Mouse (Mus musculus): ENCODE results near the gene Plekha6.

Plekha6 gene

DNA sequence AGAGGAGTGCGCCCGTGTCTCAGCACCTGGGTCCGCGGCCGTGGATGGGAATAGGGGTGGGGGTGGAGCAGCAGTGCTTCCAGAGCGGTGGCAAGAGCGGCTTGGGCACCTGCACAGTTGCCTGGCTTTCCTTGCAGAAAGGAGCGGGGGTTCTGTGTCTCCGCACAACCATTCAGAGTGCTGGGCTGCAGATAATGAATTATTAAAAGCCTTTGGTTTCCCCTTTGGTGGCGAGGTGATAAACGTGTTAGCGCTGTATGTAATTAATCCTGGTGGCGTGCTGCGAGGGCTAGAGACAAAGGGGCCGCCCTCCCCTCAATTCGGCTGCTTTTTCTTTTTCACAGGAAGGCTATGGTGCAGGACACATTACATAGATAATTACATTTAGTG lies 18.7 kb downstream of the Plekha6 start:
- no peak for DNase-seq (ENCODE audit: low read depth, low spot score)

DNA sequence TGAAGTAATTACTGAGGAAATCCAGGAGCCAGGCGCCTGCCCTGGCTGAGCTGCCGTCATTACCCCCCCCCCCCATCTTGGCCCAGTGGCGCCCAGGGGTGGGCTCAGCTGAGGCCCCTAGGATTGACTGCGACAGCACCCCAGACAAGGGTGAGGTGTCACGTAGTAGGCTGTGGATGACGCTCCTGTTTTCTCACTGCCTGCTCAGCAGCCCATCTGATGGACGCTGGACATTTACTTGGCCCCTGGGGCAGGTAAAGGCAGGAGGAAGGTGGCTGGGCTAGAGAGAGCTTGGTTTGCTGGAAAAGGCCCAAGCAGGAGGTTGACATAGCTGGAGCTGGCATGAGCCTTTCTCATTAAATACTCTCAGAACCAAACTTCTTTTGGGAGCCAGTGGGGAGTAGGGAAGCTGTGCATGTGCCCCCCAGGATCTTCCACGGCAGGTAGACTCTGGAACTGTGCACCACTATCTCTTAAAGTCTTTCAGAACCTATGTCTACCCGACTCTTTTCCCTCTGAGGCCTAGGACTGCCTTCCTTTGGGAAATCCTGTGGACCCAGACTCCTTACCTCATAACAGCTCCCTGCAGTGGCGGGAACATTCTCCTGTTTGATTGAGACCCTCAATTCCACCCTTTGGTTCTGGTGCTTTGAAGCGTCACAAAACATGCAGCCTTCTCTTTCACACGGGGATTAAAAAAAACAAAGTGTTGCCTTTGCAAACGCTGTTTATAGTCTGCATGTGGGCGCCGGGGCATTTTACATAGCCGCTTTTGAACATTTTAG lies 19.3 kb downstream of the Plekha6 start:
- DNase-seq (ENCODE audit: low read depth, low spot score) = no peak

GRCm38 (mm10) chr1:133187948-133188680 lies 24.1 kb downstream of the Plekha6 start:
- peak; percentile 76 for DNase-seq (ENCODE audit: low read depth, low spot score)

- no peak for DNase-seq (ENCODE audit: low read depth, low spot score)
Measured at GRCm38 (mm10) chr1:133188719-133189118, 24.7 kb downstream of the Plekha6 start.

- DNase-seq (ENCODE audit: low read depth, low spot score) = no peak
Measured at GRCm38 (mm10) chr1:133189471-133189870, 25.5 kb downstream of the Plekha6 start.

DNA sequence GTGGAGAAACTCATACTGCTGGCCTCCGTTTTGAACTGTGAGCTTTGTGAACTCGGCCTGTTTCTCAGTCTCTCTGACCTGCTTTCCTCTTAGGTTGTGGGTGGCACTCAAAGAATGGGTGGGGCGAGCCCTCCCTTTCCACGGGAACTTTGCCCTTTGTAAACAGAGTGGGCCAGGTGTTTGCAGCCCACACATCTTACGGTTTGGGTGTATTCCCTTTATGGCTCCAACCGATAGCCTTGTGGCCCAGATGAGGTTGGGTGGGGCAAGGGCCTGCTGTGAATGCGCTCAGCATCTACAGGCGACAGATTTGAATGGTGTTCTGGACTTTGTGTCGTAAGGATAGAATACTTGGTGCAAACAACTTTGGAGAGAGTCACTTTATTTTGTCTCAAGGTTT lies 26.5 kb downstream of the Plekha6 start:
- no peak for DNase-seq (ENCODE audit: low read depth, low spot score)

DNA sequence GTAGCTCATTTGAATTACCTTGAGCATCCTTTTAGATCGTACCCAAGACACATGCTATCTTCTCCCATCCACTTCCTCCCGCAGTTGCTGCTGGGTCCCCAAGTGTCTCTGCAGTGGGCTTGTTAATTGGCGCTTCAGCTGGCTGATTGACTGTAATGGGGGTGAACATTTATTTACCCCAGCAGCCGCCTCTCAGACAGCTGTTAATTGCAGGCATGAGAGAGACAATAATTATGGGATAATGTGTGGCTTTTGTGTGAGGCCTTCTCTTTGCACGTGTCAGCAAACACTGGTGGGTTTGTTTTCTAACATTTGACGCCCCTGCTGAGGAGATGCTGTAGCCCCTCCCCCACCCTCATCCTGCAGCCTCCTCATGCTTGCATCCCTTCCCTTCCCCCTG lies 32.2 kb downstream of the Plekha6 start:
- no peak for DNase-seq (ENCODE audit: low read depth, low spot score)

GRCm38 (mm10) chr1:133197266-133197665 lies 33.3 kb downstream of the Plekha6 start:
- DNase-seq (ENCODE audit: low read depth, low spot score) = no peak

DNA sequence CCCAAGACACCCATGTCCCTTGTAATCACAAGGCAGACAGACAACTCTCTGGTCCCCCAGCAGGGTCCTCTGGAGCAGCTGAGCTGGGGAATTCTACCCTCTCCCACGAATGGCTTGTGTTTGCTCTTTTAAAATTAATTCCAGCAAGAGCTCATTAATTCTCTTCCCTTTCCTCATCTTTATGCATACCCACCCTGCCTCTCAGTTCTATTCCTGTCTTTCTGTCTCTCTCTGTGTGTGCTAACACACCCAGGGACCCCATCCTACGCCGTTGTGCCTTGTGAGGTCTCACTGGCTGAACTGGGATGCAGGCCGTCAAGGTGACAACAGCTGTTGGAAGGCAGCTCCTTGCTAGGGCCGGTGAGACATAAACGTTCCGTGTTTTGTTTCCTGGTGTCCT lies 35.7 kb downstream of the Plekha6 start:
- no peak for DNase-seq (ENCODE audit: low read depth, low spot score)

- no peak for DNase-seq (ENCODE audit: low read depth, low spot score)
Measured at GRCm38 (mm10) chr1:133201499-133201898, 37.5 kb downstream of the Plekha6 start.

GRCm38 (mm10) chr1:133203701-133204100 lies 39.7 kb downstream of the Plekha6 start:
- no peak for DNase-seq (ENCODE audit: low read depth, low spot score)

DNA sequence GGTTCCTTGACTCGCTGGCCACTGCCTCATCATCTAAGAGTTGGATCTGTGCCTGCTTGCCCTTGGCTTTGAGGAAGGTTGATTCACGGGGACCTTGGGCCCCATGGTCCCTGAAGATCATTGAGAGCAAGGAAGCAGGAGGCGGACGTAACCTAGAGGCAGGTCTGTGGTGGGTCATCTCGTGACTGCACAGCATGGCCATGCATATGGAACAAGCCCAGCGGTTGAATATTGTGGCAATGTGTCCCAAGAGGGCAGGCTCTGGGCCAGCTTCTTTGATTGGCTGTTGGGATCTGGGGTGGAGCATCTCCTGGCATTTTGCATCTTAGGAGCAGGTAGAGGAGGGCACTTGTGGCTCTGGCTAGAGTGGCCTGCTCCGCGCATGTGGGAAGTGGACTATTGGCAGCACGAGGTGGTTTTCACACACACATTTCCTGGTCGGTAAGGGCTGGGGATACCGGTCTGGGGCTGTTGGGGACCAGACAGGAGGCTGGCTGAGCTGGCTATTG lies 40.4 kb downstream of the Plekha6 start:
- DNase-seq (ENCODE audit: low read depth, low spot score) = no peak

DNA sequence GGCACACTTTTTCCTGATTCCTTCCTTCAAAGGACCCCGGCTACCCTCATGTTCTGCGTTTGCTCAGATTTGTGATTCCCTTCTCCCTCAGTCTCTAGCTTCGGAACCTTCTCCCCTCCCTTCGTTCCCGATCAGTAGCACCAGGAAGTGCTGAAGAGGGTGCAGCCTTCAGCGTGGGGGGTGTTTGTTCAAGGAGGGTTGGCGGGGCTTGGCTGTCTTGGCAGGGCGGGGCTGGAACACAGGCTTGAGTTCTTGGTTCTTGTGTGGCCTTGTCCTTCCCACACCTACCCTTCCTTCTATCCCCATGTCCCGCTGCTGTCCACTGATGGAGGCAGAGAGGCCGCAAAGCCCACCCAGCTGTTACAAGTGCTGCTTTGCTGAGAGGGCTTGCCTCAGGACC lies 41.0 kb downstream of the Plekha6 start:
- DNase-seq (ENCODE audit: low read depth, low spot score) = no peak

- DNase-seq (ENCODE audit: low read depth, low spot score) = no peak
Measured at GRCm38 (mm10) chr1:133208086-133208815, 44.2 kb downstream of the Plekha6 start.

DNA sequence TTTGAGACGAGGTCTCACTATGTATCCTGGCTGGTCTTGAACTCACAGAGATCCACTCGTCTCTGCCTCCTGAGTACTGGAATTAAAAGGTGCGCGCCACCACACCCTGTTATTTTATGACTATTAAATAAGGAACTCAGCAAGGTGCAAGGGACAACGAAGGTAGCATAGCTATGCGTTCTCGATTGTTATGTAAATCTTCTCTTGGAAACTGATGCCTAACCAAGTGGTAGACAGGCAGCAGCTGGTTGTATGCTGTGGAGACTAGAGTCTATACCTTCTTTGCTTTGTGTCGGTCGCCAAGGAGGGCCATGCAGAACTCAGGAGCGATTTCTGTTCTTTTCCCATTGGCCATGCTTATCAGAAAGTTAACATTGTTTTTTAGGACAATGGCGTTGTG lies 45.0 kb downstream of the Plekha6 start:
- no peak for DNase-seq (ENCODE audit: low read depth, low spot score)

DNA sequence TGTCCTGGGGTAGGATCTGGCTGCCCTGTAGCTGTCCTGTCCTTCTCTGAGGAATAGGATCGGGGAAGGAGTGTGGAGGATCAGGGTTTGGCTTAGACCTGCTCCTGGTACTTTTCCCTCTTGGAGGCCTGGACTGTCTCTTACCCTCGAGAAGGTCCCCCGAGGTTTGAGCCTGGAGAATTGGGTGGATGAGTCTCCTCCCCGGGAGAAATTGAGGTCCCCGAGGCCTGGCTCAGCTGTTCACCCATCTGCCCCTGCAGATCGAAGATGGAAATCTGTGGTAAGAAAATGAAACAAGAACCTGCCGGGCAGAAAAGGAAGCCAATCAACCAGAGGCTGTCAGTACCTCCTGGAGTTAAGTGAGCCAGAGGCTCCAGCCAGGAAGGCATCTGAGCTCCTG lies 45.5 kb downstream of the Plekha6 start:
- DNase-seq (ENCODE audit: low read depth, low spot score) = no peak

DNA sequence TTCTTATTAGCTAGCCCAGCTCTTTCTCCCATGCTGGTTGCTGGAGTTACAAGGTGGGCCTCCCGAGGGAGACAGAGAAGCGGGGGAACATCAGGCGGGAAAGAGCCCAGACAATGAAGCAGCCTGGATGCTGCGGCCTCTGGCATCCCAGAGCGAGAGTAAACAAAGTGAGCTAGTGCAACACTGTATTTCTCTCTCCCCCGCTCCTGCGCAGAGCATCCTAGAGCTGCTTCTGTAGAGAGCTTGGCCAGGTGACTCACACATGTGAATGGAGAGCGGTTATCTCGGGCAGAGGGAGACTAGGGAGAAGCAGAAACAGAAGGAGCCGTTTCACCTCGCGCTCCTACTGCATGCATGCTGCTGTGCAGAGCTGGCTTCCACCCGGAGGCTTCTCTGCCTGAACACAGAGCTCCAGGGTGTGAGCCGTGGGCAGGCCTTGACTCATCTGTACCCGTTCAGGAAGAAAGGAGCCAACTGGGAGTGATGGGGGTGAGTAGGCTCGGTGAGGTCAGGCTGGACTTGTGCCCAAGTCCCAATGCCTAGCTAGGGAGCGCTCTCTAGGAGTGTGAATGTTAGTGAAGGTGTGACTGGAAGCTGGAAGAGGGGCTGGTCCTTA lies 46.0 kb downstream of the Plekha6 start:
- no peak for DNase-seq (ENCODE audit: low read depth, low spot score)

GRCm38 (mm10) chr1:133210766-133211165 lies 46.8 kb downstream of the Plekha6 start:
- DNase-seq (ENCODE audit: low read depth, low spot score) = no peak

DNA sequence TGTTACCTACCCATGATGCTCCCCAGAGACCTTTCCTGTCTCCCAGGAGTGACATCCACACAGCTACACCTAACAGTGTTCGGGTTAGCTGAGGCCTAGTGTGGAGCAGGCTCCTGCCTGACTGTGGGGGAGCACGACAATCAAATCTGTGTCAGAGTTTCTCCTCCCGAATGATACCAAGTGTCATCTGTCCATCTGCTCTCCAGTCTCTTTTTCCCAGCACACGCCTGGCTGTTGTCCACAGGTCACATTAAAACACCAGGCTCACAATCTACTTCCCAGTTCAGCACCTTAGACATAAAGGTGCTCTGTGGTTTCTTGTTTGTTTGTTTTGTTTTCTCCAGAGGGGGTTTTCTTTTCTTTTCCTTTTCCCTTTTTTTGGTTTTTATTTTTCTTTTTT lies 48.3 kb downstream of the Plekha6 start:
- no peak for DNase-seq (ENCODE audit: low read depth, low spot score)

GRCm38 (mm10) chr1:133213098-133213497 lies 49.1 kb downstream of the Plekha6 start:
- peak; percentile 59 for DNase-seq (ENCODE audit: low read depth, low spot score)

- DNase-seq (ENCODE audit: low read depth, low spot score) = no peak
Measured at GRCm38 (mm10) chr1:133213901-133214300, 49.9 kb downstream of the Plekha6 start.
